Mouse (Mus musculus) embryonic facial prominence, embryonic 13.5 days (tissue): ENCODE results near the gene Fam57a. TPM values are rescaled to one million over a fixed set of nuclear protein-coding genes. Genes with fewer than 3 reads are reported as not detected.

Source experiments
- ATAC-seq: fragments of 200-750 bp; cut with Nextera tagmentation; 2 replicates; pipeline ENCODE4 v1.8.0; 2017; ENCODE audit warnings: low read depth; ENCODE audit not compliant: insufficient number of reproducible peaks, insufficient read depth, low FRiP score, low TSS enrichment
- H3K27ac ChIP-seq: fragments of 300-500 bp; sonication (generic); 2 replicates; pipeline ENCODE4 v1.5.1; 2015; ENCODE audit warnings: moderate library complexity, mild to moderate bottlenecking, inconsistent platforms
- H3K27me3 ChIP-seq: fragments of 300-500 bp; sonication (generic); 2 replicates; pipeline ENCODE4 v1.6.1; 2015; ENCODE audit warnings: mild to moderate bottlenecking, inconsistent platforms
- H3K36me3 ChIP-seq: fragments of 300-500 bp; sonication (generic); 2 replicates; pipeline ENCODE4 v1.6.1; 2015; ENCODE audit warnings: mild to moderate bottlenecking, inconsistent platforms
- H3K4me1 ChIP-seq: fragments of 300-500 bp; sonication (generic); 2 replicates; pipeline ENCODE4 v1.6.1; 2015; ENCODE audit warnings: inconsistent platforms
- H3K4me2 ChIP-seq: fragments of 300-500 bp; sonication (generic); 2 replicates; pipeline ENCODE4 v1.6.1; 2015; ENCODE audit warnings: moderate library complexity, mild to moderate bottlenecking, inconsistent platforms
- H3K4me3 ChIP-seq: fragments of 300-500 bp; sonication (generic); 2 replicates; pipeline ENCODE4 v1.5.1; 2015; ENCODE audit warnings: mild to moderate bottlenecking, inconsistent platforms
- H3K9ac ChIP-seq: fragments of 300-500 bp; sonication (generic); 2 replicates; pipeline ENCODE4 v1.6.1; 2015; ENCODE audit warnings: mild to moderate bottlenecking, inconsistent platforms
- H3K9me3 ChIP-seq: fragments of 300-500 bp; sonication (generic); 2 replicates; pipeline ENCODE4 v1.6.1; 2016; ENCODE audit warnings: inconsistent platforms
- WGBS: fragments of 180-500 bp; shearing (Covaris S2); methylation state at CpG from one replicate; pipeline ENCODE4 v1.1.7; 2015; ENCODE audit warnings: mixed read lengths; 5-methylcytosine and 5-hydroxymethylcytosine counted together
- polyA plus RNA-seq: library from polyadenylated mRNA; unstranded; fragments of >200 nt; fragmentation: Nextera tagmentation; extraction: Ambion mirVana; gene quantifications from 2 replicates; pipeline ENCODE4 v1.2.1, GENCODE M21; 2015

The Fam57a gene
- 20.7 and 20.8 TPM in 2 replicates for polyA plus RNA-seq

DNA sequence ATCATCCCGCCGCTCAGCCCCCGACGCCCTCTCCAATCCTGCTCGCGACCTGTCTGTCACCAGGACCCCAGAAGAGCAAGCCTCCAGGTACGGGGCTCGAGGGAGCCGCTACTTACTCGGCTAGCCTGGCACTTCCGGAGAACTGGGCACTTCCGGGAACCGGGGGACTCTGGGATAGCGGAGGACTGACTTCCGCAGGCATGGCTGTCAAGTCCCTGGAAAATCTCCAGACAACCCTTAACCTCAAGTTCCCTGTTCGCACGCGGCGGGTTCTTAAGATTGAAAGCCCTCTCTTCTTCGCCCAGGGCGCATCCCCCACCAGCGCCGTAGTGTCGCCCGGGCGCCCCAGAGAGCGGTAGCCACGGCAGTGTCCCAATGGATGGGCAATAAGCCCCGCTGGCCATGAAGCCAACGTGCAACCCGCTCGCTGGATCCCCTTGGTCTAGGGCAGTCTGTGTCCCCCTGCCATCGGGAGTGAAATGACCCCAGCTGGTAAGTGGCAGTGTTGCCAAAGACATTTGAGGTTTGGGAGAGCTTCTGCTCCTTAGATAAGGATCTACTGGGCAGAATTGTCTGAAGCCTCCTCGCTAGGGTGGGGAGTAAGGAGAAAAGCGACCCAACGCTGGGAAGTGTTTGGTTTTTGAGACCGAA, at the start of gene Fam57a, which contains the start of gene Vps53:
Gene Fam57a, plus strand, starts transcription at position 177 of the 651 bp plus-strand sequence.
Gene Vps53, minus strand, starts transcription at position 153 of the 651 bp plus-strand sequence.
- H3K9me3 ChIP-seq = no peaks in the 10 kb centered on the region
- WGBS = under 1% methylated on average over 37 of the region's 37 CpGs
- peaks cover 4% of the 10 kb centered on the region; the same call in 1 of the 2 replicates for H3K36me3 ChIP-seq
- peak within 1 kb of the TSS; percentile 81 for H3K9ac ChIP-seq
- 0 out of 2 replicates have a peak, but pooled peaks have one; percentile 67 for ATAC-seq
- H3K4me1 ChIP-seq = peaks cover 13% of the 10 kb centered on the region
- H3K27me3 ChIP-seq = no peaks in the 10 kb centered on the region
- peak within 1 kb of the TSS; percentile 88 for H3K4me3 ChIP-seq
- peak within 1 kb of the TSS; percentile 95 for H3K4me2 ChIP-seq
- peak within 1 kb of the TSS; percentile 64 for H3K27ac ChIP-seq

DNA sequence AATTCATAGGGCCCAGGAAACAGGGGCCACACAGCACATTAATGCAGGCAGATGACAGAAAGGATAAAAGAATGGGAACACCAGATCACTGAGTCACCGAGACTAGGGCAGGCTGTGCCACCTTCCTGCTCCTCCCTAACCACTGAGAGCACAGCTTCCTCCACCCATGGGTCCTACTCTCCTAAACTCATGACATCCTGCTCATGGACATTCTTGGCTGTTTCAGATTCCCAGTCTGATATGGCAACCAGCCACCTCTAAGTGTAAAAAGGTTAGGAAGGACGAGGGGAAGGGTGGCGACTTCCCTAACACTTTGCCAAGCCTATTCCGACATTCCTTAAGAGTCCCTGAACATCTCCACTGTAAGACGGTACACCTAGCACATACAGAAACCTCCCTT, 48.6 kb upstream of the Fam57a start:
- Histone ChIP-seq H3K27ac (no peak overlapping the region), H3K27me3 (no peaks in the 10 kb centered on the region), H3K4me3 (no peak overlapping the region), H3K4me1 (peaks cover 2% of the 10 kb centered on the region), H3K36me3 (peaks cover 32% of the 10 kb centered on the region), H3K4me2 (no peak overlapping the region), H3K9me3 (no peaks in the 10 kb centered on the region), H3K9ac (no peak overlapping the region)
- ATAC-seq = no peak
- WGBS = 78% methylated on average over 5 of the region's 5 CpGs

DNA sequence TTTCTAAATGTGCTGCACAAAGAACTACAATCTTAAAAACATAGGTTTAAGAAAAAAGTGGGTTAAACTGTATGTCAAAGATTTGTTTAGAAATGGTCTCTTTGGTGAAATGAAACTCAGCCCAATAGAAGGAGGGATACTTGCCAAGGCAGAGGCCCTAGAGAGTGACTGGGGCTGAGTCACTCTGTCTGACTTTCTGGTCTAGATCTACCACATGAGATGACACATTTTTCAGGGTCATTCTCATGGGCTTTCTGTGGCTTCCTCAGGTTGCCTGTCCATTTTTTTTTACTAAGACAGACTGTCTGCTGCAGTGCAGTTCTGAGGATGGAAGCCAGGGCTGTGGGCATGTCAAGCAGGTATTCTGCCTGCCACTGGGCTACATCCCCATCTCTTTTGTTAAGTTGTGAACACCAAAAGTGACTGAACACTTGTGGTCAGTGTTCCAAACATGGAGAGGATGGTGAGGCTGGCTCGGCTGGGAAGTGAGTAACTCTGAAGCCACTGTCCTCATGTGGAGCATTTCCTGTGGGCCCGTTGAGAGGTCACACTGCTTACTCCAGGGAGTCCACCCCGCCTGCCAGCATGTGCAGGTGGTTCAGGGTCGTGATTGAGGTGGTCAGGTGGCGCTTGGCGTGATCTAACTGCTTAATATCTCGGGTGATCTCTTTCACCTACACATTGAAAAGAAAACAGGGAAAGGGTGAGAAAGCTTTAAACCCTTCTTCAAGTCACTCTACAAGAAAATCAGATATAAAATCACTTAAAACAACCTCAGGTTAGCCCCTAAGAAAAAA, 43.6 kb upstream of the Fam57a start:
- Histone ChIP-seq H3K27ac (no peak overlapping the region), H3K4me3 (no peak overlapping the region), H3K9ac (no peak overlapping the region), H3K4me1 (no peaks in the 10 kb centered on the region), H3K36me3 (peaks cover 46% of the 10 kb centered on the region), H3K27me3 (no peaks in the 10 kb centered on the region), H3K9me3 (no peaks in the 10 kb centered on the region), H3K4me2 (no peak overlapping the region)
- WGBS = 81% methylated on average over 7 of the region's 7 CpGs
- ATAC-seq = no peak

DNA sequence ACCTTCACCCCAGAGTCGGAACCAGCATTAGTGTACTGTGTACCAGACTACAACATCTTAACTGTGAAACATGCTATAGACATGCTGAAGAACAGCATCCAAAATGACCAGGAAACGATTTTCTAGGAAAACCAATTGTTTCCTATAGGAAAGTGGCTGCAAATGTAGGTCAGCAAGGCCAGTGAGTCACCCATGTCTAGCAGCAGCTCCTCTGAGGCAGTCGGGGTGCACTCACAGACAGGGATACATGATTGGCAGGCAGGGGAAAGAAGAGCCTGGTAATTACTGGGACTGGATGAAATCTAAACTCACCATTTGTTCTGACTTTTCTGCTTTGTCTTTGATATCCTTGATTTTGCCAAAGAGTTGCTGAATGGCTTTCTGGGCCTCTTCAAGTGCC, 41.5 kb upstream of the Fam57a start:
- Histone ChIP-seq H3K4me1 (no peaks in the 10 kb centered on the region), H3K4me3 (no peak overlapping the region), H3K27ac (no peak overlapping the region), H3K9ac (no peak overlapping the region), H3K4me2 (no peak overlapping the region), H3K27me3 (no peaks in the 10 kb centered on the region), H3K36me3 (peaks cover 39% of the 10 kb centered on the region), H3K9me3 (no peaks in the 10 kb centered on the region)
- WGBS = 71% methylated on average over 3 of the region's 3 CpGs
- no peak for ATAC-seq

DNA sequence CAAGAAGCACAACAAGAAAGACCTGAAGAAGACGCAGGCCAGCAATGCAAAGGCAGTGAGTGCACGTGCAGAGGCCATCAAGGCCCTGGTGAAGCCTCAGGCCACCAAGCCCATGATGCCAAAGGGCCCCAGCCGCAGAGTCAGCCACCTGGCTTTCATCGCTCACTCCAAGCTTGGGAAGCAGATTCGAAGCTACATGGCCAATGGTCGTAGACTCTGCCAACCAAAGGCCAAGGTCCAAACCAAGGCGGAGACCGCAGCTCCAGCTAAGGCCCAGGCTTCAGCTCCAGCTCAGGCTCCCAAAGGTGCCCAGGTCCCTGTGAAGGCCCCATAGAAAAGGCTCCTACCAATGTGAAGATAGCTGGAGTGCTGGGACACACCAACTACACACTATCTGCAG, 35.1 kb upstream of the Fam57a start:
- WGBS = 95% methylated on average over 8 of the region's 8 CpGs
- no peak overlapping the region for H3K27ac ChIP-seq
- peaks cover 20% of the 10 kb centered on the region for H3K4me1 ChIP-seq
- no peaks in the 10 kb centered on the region for H3K27me3 ChIP-seq
- H3K36me3 ChIP-seq = peaks cover 12% of the 10 kb centered on the region; the same call in 1 of the 2 replicates
- no peak overlapping the region for H3K9ac ChIP-seq
- no peak overlapping the region for H3K4me3 ChIP-seq
- no peaks in the 10 kb centered on the region for H3K9me3 ChIP-seq
- no peak overlapping the region for H3K4me2 ChIP-seq
- no peak for ATAC-seq

DNA sequence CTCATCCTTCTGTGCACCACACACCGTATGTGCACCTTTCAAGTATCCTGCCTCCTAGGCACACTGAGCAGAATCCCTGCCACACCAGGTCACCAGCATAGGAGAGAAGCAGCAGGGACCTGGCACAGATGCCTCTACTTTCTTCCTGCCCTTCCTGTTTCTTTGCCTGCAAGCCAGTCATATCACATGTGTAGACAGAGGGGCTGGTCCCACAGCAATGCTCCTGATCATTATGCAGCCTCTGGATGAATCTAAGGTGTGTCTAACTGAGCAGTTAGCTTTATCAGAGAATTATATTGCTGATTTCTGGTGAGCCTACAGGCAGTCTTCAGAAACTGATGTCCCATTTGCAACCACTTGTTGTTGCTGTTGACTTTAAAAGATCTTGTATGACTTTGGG, 34.3 kb upstream of the Fam57a start:
- Histone ChIP-seq H3K27me3 (no peaks in the 10 kb centered on the region), H3K36me3 (peaks cover 12% of the 10 kb centered on the region; the same call in 1 of the 2 replicates), H3K4me2 (no peak overlapping the region), H3K9me3 (no peaks in the 10 kb centered on the region), H3K9ac (no peak overlapping the region), H3K4me3 (no peak overlapping the region), H3K4me1 (peaks cover 22% of the 10 kb centered on the region), H3K27ac (no peak overlapping the region)
- 86% methylated on average over 1 of the region's 1 CpGs for WGBS
- no peak for ATAC-seq

DNA sequence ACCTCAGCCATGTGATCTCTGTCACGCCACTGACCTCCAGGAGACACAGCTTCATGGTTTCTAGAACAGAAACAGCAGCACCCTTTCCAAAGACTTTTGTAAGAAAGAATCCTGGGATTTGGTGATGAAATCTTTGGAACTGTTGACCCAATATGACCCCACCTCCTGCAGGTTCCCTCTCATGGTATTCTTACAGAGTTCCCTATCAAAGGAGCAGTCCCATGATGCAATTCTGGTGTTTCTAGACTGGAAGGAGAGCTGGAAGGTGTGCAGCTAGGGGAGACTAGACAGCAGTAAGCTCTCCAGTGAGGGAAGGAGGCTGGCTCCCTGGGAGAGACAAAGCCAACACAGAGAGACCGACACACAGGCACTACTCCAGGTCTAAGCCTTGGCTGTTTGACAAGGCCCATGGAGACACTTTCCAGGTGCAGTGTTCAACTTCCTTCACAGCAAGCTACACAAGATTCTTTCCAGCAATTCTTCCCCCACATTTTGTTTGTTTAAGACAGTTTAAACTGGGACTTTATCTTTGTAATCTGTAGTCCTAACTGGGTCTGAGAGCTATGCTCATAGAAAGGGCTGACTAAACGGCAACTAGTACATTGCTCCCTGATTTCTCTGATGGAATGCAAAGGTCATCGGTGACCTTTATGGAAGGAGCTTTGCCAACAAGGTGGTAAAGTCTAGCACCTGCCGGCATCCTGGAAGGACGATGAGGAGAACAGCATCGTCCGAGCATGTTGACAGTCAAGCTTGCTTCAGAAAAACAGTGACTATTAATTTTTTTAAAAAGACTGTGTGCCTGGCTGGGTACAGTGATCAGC, 33.1 kb upstream of the Fam57a start:
- ATAC-seq = no peak
- Histone ChIP-seq H3K9ac (no peak overlapping the region), H3K27me3 (no peaks in the 10 kb centered on the region), H3K27ac (0 out of 2 replicates have a peak overlapping the region, but pooled peaks have one; percentile 8), H3K4me1 (peaks cover 22% of the 10 kb centered on the region), H3K4me3 (no peak overlapping the region), H3K36me3 (peaks cover 12% of the 10 kb centered on the region; the same call in 1 of the 2 replicates), H3K4me2 (no peak overlapping the region), H3K9me3 (no peaks in the 10 kb centered on the region)
- 90% methylated on average over 8 of the region's 8 CpGs for WGBS

DNA sequence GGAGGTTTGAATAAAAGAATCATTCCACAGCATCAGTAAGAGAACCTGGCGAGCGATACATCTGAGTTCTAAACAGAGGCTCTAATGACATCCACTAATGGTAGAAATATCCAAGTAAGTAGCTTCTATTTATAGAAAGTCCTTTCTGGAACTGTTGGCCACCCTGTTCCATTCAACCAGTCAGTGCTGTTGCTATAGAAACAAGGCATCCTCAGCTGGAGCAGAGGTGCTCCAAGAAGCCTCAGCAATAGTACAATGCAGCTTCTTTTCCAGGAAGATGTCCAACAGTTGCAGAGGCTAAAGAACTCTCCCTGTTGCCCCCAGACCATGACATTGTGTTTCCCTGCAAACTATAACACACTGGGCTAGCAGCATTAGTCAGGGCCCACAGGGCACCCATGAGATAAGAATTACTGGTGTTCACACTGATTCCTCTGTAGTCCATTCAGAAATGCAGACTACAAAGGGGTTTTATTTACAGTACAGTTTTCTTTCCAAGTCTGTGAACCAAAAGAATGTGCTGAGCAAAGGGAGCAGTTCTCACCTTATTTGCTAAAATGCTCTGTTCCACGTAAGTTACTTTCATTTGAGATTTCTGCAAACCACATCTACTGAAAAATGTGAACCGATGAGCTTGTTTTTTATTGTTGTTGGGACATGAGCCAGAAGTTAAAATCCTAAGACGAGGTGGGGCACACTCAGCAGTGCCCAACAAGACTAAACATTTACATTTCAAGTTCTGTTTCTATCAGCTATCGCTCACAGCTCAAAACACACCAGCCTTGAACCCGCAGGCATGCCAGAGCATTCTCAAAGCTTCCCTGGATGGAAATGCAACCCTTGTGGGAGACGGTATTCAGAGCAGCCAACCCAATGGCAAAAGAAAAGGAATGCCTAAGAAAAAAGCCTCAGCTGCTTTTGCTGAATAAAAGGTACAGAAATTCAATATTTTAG, 31.1 kb upstream of the Fam57a start:
- 0 out of 2 replicates have a peak, but pooled peaks have one; percentile 37 for ATAC-seq
- no peaks in the 10 kb centered on the region for H3K27me3 ChIP-seq
- 55% methylated on average over 8 of the region's 8 CpGs for WGBS
- H3K36me3 ChIP-seq = 0 out of 2 replicates have a peak, but pooled peaks cover 15% of the 10 kb centered on the region
- H3K9me3 ChIP-seq = no peaks in the 10 kb centered on the region
- H3K4me1 ChIP-seq = peaks cover 22% of the 10 kb centered on the region
- no peak overlapping the region for H3K9ac ChIP-seq
- no peak overlapping the region for H3K4me3 ChIP-seq
- peak overlapping the region; percentile 85 for H3K27ac ChIP-seq
- H3K4me2 ChIP-seq = no peak overlapping the region; the same call in 1 of the 2 replicates

DNA sequence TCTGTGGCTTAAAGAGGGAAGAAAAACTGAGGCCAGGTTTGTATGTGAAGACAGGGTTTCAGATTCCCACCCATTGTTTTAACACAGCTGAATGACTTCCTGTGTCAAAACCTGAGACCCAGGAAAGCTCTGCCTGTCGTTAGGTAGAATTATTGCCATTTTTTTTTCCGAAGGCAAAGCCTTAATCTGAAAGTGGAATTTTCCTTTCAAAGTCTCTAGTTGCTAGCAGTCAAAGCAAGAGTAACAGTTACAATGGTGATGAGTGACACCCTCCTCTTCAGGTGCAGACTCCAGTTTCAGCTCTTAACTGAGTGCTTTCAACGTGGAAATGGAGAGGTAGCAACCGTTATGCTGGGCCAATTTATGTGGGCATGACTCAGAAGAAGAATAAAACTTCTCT, 28.5 kb upstream of the Fam57a start:
- Histone ChIP-seq H3K4me1 (peaks cover 22% of the 10 kb centered on the region), H3K9me3 (no peaks in the 10 kb centered on the region), H3K27me3 (no peaks in the 10 kb centered on the region), H3K9ac (no peak overlapping the region), H3K4me3 (no peak overlapping the region), H3K4me2 (no peak overlapping the region), H3K36me3 (peaks cover 19% of the 10 kb centered on the region), H3K27ac (peak overlapping the region; percentile 45)
- WGBS = 45% methylated on average over 4 of the region's 4 CpGs
- no peak for ATAC-seq

DNA sequence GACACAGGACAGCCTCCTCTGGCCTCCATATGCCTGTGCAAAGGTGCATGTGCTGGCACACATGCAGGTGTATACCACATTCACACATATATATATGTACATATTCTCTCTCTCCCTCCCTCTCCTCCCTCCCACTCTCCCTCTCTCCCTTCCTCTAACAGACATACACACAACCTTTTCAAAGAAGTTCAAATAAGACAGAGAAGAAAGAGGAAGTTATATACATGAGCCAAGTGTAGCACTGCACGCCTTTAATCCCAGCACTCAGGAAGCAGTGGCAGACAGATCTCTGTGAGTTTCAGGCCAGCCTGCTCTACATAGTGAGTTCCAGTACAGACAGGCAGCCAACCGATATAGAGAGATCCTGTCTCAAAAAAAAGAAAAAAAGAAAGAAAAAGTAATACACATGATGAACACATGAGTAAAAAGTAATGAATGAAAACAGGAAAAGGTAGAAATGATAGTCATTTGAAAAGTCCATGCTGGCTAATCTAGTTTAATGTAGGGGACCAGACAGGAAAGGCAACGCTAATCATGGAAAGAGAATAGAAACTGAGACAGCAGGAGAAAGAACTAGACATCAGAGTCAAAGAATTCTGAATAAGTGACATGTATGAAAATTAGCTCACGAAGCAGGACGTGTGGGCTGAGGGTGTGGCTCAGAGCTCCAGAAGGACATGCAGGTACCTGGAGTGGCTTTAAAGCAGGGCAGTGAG, 26.1 kb upstream of the Fam57a start:
- 79% methylated on average over 5 of the region's 5 CpGs for WGBS
- no peak overlapping the region for H3K27ac ChIP-seq

More for the DNA sequence above, 26.1 kb upstream of the Fam57a start:
- Histone ChIP-seq H3K36me3 (peaks cover 37% of the 10 kb centered on the region), H3K4me2 (no peak overlapping the region), H3K27me3 (no peaks in the 10 kb centered on the region), H3K4me1 (peaks cover 12% of the 10 kb centered on the region), H3K9me3 (no peaks in the 10 kb centered on the region), H3K9ac (no peak overlapping the region), H3K4me3 (no peak overlapping the region)
- ATAC-seq = no peak
